Mouse (Mus musculus) brown adipose tissue, adult 24 weeks (tissue): Measurements from ENCODE around the gene Ckm. TPM values are rescaled to one million over a fixed set of nuclear protein-coding genes. Genes with fewer than 3 reads are reported as not detected.

Source experiments
- H3K27ac ChIP-seq: fragments of 200-500 bp; replicated peaks from 2 replicates; pipeline ENCODE4 v1.5.1; 2012; ENCODE audit warnings: low read depth, mild to moderate bottlenecking, low read length
- H3K4me1 ChIP-seq: fragments of 200-500 bp; 2 replicates; pipeline ENCODE4 v1.6.1; 2012; ENCODE audit warnings: low read length, mixed read lengths; ENCODE audit not compliant: control insufficient read depth, insufficient read depth, insufficient read length
- H3K4me3 ChIP-seq: fragments of 200-500 bp; 2 replicates; pipeline ENCODE4 v1.5.1; 2012; ENCODE audit warnings: low read depth, mild to moderate bottlenecking, low read length, moderate library complexity; ENCODE audit not compliant: insufficient read depth
- polyA plus RNA-seq: library from polyadenylated mRNA; stranded (reverse); fragments of >200 nt; gene quantifications from 2 replicates; pipeline ENCODE4 v1.2.4, GENCODE M21; 2012; ENCODE audit not compliant: missing spikeins, insufficient read depth, insufficient read length

Ckm gene
- polyA plus RNA-seq, 1 experiment = 328 TPM

DNA sequence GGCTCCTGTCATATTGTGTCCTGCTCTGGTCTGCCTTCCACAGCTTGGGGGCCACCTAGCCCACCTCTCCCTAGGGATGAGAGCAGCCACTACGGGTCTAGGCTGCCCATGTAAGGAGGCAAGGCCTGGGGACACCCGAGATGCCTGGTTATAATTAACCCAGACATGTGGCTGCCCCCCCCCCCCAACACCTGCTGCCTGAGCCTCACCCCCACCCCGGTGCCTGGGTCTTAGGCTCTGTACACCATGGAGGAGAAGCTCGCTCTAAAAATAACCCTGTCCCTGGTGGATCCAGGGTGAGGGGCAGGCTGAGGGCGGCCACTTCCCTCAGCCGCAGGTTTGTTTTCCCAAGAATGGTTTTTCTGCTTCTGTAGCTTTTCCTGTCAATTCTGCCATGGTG, 5.2 kb downstream of the Ckm start:
- Histone ChIP-seq H3K4me1 (no peaks in the 10 kb centered on the region), H3K4me3 (no peak overlapping the region), H3K27ac (no peak overlapping the region)

DNA sequence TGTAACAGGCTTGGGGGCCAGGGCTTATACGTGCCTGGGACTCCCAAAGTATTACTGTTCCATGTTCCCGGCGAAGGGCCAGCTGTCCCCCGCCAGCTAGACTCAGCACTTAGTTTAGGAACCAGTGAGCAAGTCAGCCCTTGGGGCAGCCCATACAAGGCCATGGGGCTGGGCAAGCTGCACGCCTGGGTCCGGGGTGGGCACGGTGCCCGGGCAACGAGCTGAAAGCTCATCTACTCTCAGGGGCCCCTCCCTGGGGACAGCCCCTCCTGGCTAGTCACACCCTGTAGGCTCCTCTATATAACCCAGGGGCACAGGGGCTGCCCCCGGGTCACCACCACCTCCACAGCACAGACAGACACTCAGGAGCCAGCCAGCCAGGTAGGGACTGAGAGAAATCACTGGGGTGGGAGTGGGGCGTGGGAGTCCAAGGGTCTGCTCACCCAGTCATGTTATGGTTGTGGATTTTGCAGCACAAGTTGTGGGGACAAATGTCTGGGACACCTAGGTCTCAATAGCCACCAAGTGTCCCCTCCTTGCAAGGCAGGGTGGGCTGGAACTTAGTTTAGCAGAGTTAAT, 6.3 kb downstream of the Ckm start:
- Histone ChIP-seq H3K4me1 (no peaks in the 10 kb centered on the region), H3K27ac (no peak overlapping the region), H3K4me3 (no peak overlapping the region)

DNA sequence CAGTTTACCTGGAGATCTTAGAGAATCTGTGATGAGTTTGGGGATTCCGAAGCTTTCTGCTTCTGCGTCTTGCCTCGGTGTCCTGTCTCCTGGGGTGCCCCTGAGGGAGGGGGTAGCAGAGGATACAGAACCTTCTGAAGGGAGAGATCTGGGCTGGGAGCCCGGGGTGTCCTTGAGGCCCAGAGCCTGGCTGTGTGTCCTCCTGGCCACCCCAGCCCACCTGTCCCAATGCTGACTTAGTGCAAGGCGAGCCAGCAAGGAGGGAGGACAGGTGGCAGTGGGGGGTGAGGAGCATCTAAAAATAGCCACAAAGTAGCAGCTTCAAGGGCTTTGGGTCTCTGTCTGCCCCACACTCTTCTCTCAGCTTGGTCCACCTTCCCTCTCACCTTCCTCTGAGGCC, 7.2 kb downstream of the Ckm start:
- Histone ChIP-seq H3K4me3 (no peak overlapping the region; the same call in 1 of the 2 replicates), H3K27ac (no peak overlapping the region)

DNA sequence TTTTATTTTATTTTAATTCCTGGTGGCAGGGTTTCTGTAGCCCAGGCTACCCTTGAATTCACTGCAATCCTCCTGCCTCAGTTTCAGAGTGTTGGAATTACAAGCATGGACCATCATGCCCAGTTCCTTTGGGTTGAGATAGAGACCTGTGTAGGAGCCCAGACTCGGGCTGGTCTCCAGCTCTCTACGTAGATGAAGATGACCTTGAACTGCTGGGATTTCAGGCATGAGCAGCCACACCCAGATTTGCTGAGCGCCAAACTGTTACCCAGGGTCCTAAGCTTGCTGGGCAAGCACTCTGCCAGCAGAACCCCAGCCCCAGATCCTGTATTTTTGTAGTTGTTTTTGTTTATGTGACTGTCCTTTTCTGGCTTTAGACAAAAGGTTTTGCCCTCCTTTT, 8.9 kb downstream of the Ckm start:
- Histone ChIP-seq H3K4me3 (no peak overlapping the region), H3K4me1 (no peaks in the 10 kb centered on the region), H3K27ac (no peak overlapping the region)

More for the DNA sequence above, 7.2 kb downstream of the Ckm start:
- no peaks in the 10 kb centered on the region for H3K4me1 ChIP-seq

DNA sequence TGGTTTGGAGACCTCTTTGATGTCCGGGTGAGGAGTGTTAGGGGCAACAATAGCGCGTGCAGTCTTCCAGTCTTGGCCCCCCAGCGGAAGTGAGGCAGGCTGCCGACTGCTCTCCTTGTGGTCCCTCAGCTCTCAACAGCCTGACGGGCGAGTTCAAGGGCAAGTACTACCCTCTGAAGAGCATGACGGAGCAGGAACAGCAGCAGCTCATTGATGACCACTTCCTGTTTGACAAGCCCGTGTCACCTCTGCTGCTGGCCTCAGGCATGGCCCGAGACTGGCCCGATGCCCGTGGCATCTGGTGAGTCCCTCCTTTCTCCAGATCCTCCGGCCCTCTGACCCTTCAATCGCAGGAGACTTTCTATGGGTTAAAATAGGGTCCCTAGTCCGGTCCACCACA, 12.0 kb downstream of the Ckm start:
- 0 out of 2 replicates have a peak, but pooled peaks cover 3% of the 10 kb centered on the region for H3K4me1 ChIP-seq
- no peak overlapping the region for H3K4me3 ChIP-seq
- no peak overlapping the region for H3K27ac ChIP-seq

DNA sequence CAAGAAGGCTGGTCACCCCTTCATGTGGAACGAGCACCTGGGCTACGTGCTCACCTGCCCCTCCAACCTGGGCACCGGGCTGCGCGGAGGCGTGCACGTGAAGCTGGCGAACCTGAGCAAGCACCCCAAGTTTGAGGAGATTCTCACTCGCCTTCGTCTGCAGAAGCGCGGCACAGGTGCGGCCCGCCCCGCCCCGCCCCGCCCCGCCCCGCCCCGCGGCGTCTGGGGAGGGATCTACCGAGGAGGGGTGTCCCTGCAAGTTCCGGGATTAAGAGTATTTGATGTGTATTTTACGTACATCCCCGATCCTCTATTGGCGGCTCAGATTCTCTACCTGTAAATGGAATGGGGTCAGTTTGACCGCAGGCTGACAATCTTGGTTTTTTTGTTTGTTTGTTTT, 15.5 kb downstream of the Ckm start:
- 0 out of 2 replicates have a peak, but pooled peaks cover 3% of the 10 kb centered on the region for H3K4me1 ChIP-seq
- H3K4me3 ChIP-seq = no peak overlapping the region
- no peak overlapping the region for H3K27ac ChIP-seq

DNA sequence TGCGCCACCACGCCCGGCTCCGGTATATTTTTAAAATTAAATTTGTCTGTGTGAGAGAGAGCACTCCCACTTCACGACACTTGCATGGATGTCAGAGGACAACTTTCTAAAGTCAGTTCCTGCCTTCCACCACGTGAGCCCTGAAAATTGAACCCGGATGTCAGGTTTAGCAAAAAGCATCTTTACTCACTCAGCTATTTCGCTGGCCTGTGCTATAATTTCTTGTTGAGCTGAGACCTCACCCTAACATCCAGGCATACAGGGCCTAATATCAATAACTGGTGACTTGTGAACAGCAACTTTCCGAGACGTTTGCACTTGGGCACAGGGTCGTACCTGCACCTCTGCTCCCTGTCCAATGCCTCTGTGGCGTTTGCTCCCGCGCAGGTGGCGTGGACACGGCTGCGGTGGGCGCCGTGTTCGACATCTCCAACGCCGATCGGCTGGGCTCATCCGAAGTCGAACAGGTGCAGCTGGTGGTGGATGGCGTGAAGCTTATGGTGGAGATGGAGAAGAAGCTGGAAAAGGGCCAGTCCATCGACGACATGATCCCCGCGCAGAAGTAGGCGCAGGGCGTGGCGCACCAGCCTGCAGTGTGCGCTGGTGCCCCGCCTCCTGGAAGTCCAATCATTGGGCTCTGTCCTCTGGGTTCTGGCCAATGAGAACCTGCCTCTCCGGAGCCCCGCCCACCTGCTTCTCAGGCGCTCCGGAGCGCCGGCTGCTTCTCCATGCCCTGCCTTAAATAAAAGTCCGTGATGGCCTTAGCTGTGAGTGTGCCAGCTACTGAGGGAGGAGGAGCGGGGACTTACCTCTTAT, 16.5 kb downstream of the Ckm start:
- Histone ChIP-seq H3K27ac (no peak overlapping the region), H3K4me1 (0 out of 2 replicates have a peak, but pooled peaks cover 3% of the 10 kb centered on the region), H3K4me3 (peak overlapping the region; percentile 50)

DNA sequence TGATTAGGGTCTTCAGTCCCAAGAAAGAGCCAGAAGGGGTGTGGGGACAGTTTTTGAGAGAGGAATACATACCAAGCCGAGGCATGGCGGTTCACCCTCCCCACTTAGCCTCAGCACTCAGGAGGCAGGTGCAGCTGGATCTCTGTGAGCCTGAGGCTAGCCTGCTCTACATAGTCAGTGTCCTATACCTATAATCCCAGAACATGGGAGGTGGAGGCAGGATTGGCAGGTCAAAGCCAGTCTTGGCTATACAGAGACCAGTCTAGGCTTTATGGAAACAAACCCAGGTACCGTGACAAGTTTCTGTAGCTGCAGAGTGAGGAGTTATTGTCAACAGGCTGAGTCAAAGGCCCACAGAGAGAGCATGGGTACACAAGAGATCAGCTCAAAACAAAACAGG, 18.5 kb downstream of the Ckm start:
- Histone ChIP-seq H3K27ac (no peak overlapping the region), H3K4me1 (0 out of 2 replicates have a peak, but pooled peaks cover 3% of the 10 kb centered on the region), H3K4me3 (no peak overlapping the region)

DNA sequence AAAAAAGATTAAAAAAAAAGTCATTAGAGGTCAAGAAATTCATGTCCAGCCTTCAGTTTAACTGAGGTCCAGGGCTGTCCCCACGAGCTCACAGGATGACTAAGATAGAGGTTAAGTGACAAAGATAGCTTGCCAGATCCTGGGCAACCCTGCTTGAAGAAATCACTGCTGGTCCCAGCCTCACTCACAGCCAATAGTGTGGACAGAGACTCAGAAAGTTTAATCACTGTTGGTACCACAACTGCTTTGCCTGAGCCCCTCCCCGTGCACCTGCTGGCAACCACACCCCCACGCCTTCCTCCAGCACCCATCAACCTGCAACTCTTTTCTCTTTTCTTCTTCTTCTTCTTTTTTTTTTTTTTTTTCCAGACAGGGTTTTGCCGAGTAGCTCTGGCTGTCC, 19.5 kb downstream of the Ckm start:
- Histone ChIP-seq H3K4me1 (0 out of 2 replicates have a peak, but pooled peaks cover 3% of the 10 kb centered on the region), H3K27ac (no peak overlapping the region), H3K4me3 (no peak overlapping the region)

DNA sequence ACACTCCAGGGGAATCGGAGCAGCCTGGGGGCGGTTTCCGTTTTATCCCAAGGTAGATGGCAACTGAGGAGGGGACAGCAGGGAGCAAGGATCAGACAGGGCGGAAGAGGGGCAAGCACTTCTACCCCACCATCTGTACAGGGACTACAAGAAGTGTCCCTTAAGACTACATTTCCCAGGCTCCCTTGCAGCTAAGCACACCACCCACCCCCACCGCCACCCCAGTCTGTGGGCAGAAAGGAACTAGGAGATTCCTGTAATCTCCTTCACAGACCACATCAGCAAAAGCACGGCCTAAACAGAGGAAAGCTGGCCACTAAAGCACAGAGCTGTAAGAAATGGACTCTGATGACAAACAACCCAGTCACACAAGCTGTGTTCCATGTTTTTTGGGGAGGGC, 21.8 kb downstream of the Ckm start:
- H3K27ac ChIP-seq = no peak overlapping the region
- H3K4me1 ChIP-seq = no peaks in the 10 kb centered on the region
- H3K4me3 ChIP-seq = no peak overlapping the region

DNA sequence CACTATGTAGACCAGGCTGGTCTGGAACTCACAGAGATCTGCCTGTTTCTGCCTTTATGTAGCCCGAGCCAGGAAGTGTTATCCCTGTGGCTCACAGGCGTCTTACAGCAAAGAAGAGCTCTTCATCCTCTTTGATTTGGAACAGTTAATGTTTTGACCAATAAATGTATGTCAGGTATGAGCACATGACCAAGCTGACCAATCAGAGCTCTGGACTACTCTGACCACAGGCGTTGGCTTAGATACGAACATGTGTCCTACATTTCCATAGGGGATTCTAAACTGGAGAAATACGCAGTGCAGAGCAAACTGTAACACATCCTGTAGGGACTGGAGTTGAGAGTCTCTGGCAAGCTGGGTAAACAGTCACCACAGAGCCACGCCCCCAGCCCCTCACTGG, 22.3 kb downstream of the Ckm start:
- Histone ChIP-seq H3K4me1 (no peaks in the 10 kb centered on the region), H3K27ac (no peak overlapping the region), H3K4me3 (no peak overlapping the region)

DNA sequence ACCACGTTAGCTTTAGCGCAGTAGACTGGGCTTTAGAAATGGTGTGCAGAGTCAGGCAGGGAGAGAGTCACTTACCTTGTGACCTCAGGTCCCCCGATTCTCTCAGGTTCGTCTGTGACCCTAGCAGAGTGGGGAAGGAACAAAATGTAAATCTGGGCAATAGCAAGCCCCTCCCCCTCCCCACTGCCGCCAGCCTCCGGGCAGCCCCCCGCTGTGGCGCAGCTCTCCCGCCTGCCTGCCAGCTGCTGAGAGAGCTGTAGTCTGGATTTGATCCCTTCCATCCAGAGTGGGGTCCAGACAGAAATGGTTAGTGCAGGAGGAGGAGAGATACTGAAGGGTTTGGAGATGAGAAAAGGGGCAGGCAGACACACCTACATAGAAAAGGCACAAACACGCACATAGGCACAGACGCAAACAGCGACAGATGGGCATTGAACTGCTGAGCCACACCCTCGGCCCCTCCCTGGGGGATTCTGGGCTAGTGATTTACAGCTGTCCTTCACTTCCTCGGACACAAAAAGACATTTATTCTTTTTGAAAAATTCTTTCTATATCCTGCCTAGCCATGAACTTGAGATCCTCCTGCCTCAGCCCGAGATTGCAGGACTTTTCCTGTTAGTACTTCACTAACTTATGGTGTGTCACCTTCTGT, 23.5 kb downstream of the Ckm start:
- H3K27ac ChIP-seq = no peak overlapping the region
- H3K4me1 ChIP-seq = no peaks in the 10 kb centered on the region

DNA sequence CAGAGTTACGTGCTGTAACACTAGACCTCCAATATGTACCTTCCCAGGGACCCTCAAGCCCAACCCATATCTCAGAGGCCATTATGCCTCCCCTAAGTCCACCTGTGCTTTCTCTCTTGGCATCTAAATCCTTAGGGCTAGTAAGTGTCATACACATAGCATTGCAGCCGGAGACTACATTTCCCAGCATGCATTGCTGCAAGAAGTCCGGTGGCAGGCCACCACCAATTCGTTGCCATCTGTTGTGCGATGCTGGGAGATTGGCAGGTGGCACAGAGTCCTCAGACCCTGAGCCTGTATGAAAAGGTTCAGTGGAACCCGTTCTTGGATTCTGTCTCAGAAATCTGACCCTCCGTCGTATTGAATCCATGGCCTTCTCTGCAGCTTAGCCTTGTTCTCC, 25.1 kb downstream of the Ckm start:
- Histone ChIP-seq H3K27ac (no peak overlapping the region), H3K4me3 (no peak overlapping the region)

More for the DNA sequence above, 23.5 kb downstream of the Ckm start:
- H3K4me3 ChIP-seq = no peak overlapping the region

DNA sequence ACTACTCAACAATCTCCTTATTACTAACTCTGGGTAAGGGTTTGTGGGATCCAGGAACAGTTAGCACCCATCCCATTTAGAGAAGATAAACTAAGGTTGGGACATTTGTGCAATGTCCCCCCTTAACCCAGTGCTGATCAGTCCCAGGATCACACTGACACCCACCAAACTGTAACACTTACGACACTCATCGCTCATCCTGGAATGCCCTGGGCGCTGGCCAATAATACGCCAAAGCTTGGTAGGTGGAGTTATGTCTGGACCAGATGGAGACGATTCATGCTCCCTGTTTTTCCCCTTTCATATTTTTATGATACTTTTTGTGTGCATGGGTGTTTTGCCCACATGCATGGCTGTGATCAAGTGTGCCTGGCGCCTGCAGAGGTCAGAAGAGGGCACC, 25.8 kb downstream of the Ckm start:
- Histone ChIP-seq H3K4me1 (no peaks in the 10 kb centered on the region), H3K27ac (no peak overlapping the region), H3K4me3 (no peak overlapping the region)

More for the DNA sequence above, 25.1 kb downstream of the Ckm start:
- no peaks in the 10 kb centered on the region for H3K4me1 ChIP-seq

DNA sequence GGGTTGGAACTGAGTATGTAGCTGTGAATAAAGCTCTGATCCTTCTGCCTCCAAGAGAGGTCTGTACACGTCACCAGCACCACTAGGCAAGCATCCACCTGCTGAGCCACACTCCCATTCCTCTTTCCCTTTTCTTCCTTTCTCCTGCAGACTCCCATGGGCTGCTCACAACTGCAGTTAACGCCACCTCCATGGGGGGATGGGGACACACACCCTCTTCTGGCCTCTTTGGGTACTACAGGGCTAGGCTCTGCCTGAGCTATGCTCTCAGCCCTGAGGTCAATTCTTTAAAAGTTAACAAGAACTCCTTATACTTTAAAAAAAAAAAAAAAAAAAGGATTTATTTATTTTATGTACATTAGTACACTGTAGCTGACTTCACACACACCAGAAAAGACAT, 27.9 kb downstream of the Ckm start:
- no peak overlapping the region for H3K4me3 ChIP-seq
- no peak overlapping the region for H3K27ac ChIP-seq
- no peaks in the 10 kb centered on the region for H3K4me1 ChIP-seq
